Mouse (Mus musculus): Measurements from ENCODE around the gene Cyp11a1.

GRCm38 (mm10) chr9:58011027-58011426 lies 4.8 kb downstream of the Cyp11a1 start:
- TF ChIP-seq CTCF (IDR thresholded peaks at IDR 0.05; ENCODE audit: extremely low read depth, insufficient read depth, insufficient read length, insufficient replicate concordance) (no peak), POLR2A (IDR thresholded peaks at IDR 0.05; ENCODE audit: low read depth, low read length) (no peak)
